In genomic region chr13:112800597-112801380, GRCm38 (mm10) we compare ENCODE assay signal across 8 mouse cellular contexts. TPM values are rescaled to one million over a fixed set of nuclear protein-coding genes. Genes with fewer than 3 reads are reported as not detected.
DNase-seq lines count a peak whose midpoint lies in the region; ATAC-seq lines count a peak whose summit lies in the region.

Plpp1 (plus strand) TSS chr13:112800792.

- no peaks in the 10 kb centered on the region for H3K27me3 ChIP-seq in embryonic facial prominence, embryonic 11.5 days (ENCODE audit: control insufficient read depth, insufficient read depth, low read length)
- no peaks in the 10 kb centered on the region for H3K27me3 ChIP-seq in intestine, embryonic 16.5 days (replicated peaks; ENCODE audit: control insufficient read depth, insufficient read depth, low read length)

- H3K4me2 ChIP-seq in embryonic facial prominence, embryonic 11.5 days (ENCODE audit: low read depth, low read length) = peak within 1 kb of the TSS; percentile 69
- peak within 1 kb of the TSS; percentile 87 for H3K4me2 ChIP-seq in intestine, embryonic 16.5 days (ENCODE audit: low read depth, low read length)

- ATAC-seq in embryonic facial prominence, embryonic 11.5 days (replicated peaks; ENCODE audit: insufficient number of reproducible peaks, low FRiP score, low TSS enrichment, low read depth) = peak; percentile 98
- peak; percentile 99 for ATAC-seq in intestine, embryonic 16.5 days

- H3K9ac ChIP-seq in embryonic facial prominence, embryonic 11.5 days (replicated peaks; ENCODE audit: low read length) = peak within 1 kb of the TSS; percentile 85
- H3K9ac ChIP-seq in intestine, embryonic 16.5 days (ENCODE audit: low read depth, low read length) = peak within 1 kb of the TSS; percentile 91

- H3K4me3 ChIP-seq in embryonic facial prominence, embryonic 11.5 days (ENCODE audit: low read depth, low read length) = peak within 1 kb of the TSS; percentile 79
- H3K4me3 ChIP-seq in intestine, embryonic 16.5 days (ENCODE audit: low read length) = peak within 1 kb of the TSS; percentile 89

- no peaks in the 10 kb centered on the region for H3K9me3 ChIP-seq in embryonic facial prominence, embryonic 11.5 days (replicated peaks; ENCODE audit: control insufficient read depth, low read length)
- no peaks in the 10 kb centered on the region for H3K9me3 ChIP-seq in intestine, embryonic 16.5 days (ENCODE audit: control insufficient read depth, low read length)

- peak; percentile 99 for DNase-seq in adrenal gland, postnatal 25 days
- peak; percentile 98 for DNase-seq in embryonic facial prominence, embryonic 11.5 days (ENCODE audit: low spot score)
- no peak for DNase-seq in gonadal fat pad, adult 2 months (ENCODE audit: low read depth)
- DNase-seq in left cerebral cortex, postnatal 25 days (ENCODE audit: low spot score in 2 of 2) = peak; percentile 96 to 97
- peak; percentile 94 for DNase-seq in mesoderm, embryonic 11.5 days (ENCODE audit: low read depth, low spot score)
- DNase-seq in right cerebral cortex, postnatal 36 days (ENCODE audit: low spot score in 2 of 2) = peak; percentile 92
- peak; percentile 94 to 97 for DNase-seq in urinary bladder, postnatal 4 days (ENCODE audit: low spot score in 2 of 2)

- intact Hi-C loops in left cerebral cortex, postnatal 25 days (cut with DNase I) = loop anchor here (5.0 kb wide), 1 partner anchor 128 kb away; no protein-coding TSS in a partner anchor

- H3K27ac ChIP-seq in embryonic facial prominence, embryonic 11.5 days (replicated peaks; ENCODE audit: low read depth, low read length) = peak within 1 kb of the TSS; percentile 81
- H3K27ac ChIP-seq in intestine, embryonic 16.5 days (ENCODE audit: low read length) = peak within 1 kb of the TSS; percentile 96

- WGBS in embryonic facial prominence, embryonic 11.5 days = under 1% methylated on average over 83 of the region's 83 CpGs
- WGBS in intestine, embryonic 16.5 days = under 1% methylated on average over 82 of the region's 83 CpGs

- H3K36me3 ChIP-seq in embryonic facial prominence, embryonic 11.5 days (replicated peaks; ENCODE audit: control insufficient read depth, insufficient read depth, low read depth, low read length) = no peaks in the 10 kb centered on the region
- no peaks in the 10 kb centered on the region for H3K36me3 ChIP-seq in intestine, embryonic 16.5 days (ENCODE audit: control insufficient read depth, insufficient read depth, low read length)

- H3K4me1 ChIP-seq in embryonic facial prominence, embryonic 11.5 days (ENCODE audit: control insufficient read depth, insufficient read depth, low read length) = no peaks in the 10 kb centered on the region
- peaks cover 17% of the 10 kb centered on the region for H3K4me1 ChIP-seq in intestine, embryonic 16.5 days (ENCODE audit: control insufficient read depth, insufficient read depth, low read length)

RNA-seq across cellular contexts. Expression of gene Plpp1, which starts in this region (rescaled TPM):
- total RNA-seq in adrenal gland, postnatal 25 days (2021) = 225 and 226 TPM in 2 replicates
- 25.0 and 26.9 TPM in 2 replicates for polyA plus RNA-seq in embryonic facial prominence, embryonic 11.5 days (2014; fragmentation: Nextera tagmentation; extraction: Ambion mirVana)
- 36.5 and 41.1 TPM in 2 replicates for polyA plus RNA-seq in gonadal fat pad, adult 2 months (2012; rRNA removed)
- polyA plus RNA-seq in intestine, embryonic 16.5 days (2015; fragmentation: Nextera tagmentation; extraction: Ambion mirVana) = 94.5 and 97.3 TPM in 2 replicates
- total RNA-seq in left cerebral cortex, postnatal 25 days (2021) = 10 to 100 TPM; 28.5 to 29.4 TPM
